Mouse (Mus musculus): ENCODE measurements around the gene Frs3.

Gene Frs3

GRCm38 (mm10) chr17:47691650-47692049, 2.8 kb downstream of the Frs3 start:
- no peak for DNase-seq (ENCODE audit: low read depth)

GRCm38 (mm10) chr17:47693671-47694441, 5.0 kb downstream of the Frs3 start:
- DNase-seq (ENCODE audit: low read depth), result no peak

GRCm38 (mm10) chr17:47694442-47694502, 5.4 kb downstream of the Frs3 start, which contains the start of gene Gm21981:
Gm21981 (minus strand) TSS chr17:47694455.
- no peak for DNase-seq (ENCODE audit: low read depth)

- peak; percentile 98 for DNase-seq (ENCODE audit: low read depth)
These were observed 5.9 kb downstream of the Frs3 start, which contains the start of gene Prickle4 for GRCm38 (mm10) chr17:47694503-47695336. Prickle4 (minus strand) TSS chr17:47694736.

- peak; percentile 32 for DNase-seq (ENCODE audit: low read depth)
These were observed 6.5 kb downstream of the Frs3 start for GRCm38 (mm10) chr17:47695337-47695710.

GRCm38 (mm10) chr17:47698156-47698555, 9.3 kb downstream of the Frs3 start:
- DNase-seq (ENCODE audit: low read depth), result no peak

- DNase-seq (ENCODE audit: low read depth), result no peak
These were observed 10.2 kb downstream of the Frs3 start for GRCm38 (mm10) chr17:47699055-47699454.

GRCm38 (mm10) chr17:47701793-47702192, 13.0 kb downstream of the Frs3 start:
- no peak for DNase-seq (ENCODE audit: low read depth)

GRCm38 (mm10) chr17:47702548-47703345, 13.9 kb downstream of the Frs3 start:
- no peak for DNase-seq (ENCODE audit: low read depth)

GRCm38 (mm10) chr17:47703556-47703955, 14.7 kb downstream of the Frs3 start:
- no peak for DNase-seq (ENCODE audit: low read depth)

GRCm38 (mm10) chr17:47704692-47705091, 15.9 kb downstream of the Frs3 start:
- no peak for DNase-seq (ENCODE audit: low read depth)

GRCm38 (mm10) chr17:47706196-47706595, 17.4 kb downstream of the Frs3 start:
- DNase-seq (ENCODE audit: low read depth), result no peak

GRCm38 (mm10) chr17:47707961-47708360, 19.1 kb downstream of the Frs3 start:
- DNase-seq (ENCODE audit: low read depth), result no peak

GRCm38 (mm10) chr17:47708972-47709371, 20.1 kb downstream of the Frs3 start:
- DNase-seq (ENCODE audit: low read depth), result no peak

- DNase-seq (ENCODE audit: low read depth), result no peak
These were observed 21.2 kb downstream of the Frs3 start for GRCm38 (mm10) chr17:47710036-47710435.

- no peak for DNase-seq (ENCODE audit: low read depth)
These were observed 23.1 kb downstream of the Frs3 start for GRCm38 (mm10) chr17:47711883-47712282.

GRCm38 (mm10) chr17:47712889-47713571, 24.2 kb downstream of the Frs3 start:
- DNase-seq (ENCODE audit: low read depth), result no peak

GRCm38 (mm10) chr17:47715037-47715436, 26.2 kb downstream of the Frs3 start:
- no peak for DNase-seq (ENCODE audit: low read depth)

GRCm38 (mm10) chr17:47721183-47721582, 32.4 kb downstream of the Frs3 start:
- DNase-seq (ENCODE audit: low read depth), result no peak

- no peak for DNase-seq (ENCODE audit: low read depth)
These were observed 37.7 kb downstream of the Frs3 start, which contains the start of gene Pgc for GRCm38 (mm10) chr17:47726566-47726965. Pgc (plus strand) TSS chr17:47726842.

- DNase-seq (ENCODE audit: low read depth), result no peak
These were observed 42.1 kb downstream of the Frs3 start for GRCm38 (mm10) chr17:47730633-47731575.
